Mouse (Mus musculus): ENCODE data around the gene Ppm1j. TPM values are rescaled to one million over a fixed set of nuclear protein-coding genes. Genes with fewer than 3 reads are reported as not detected.
"Not testable (repeated sequence)": the region's sequence is repeated elsewhere in the genome, so short reads cannot be mapped to it uniquely, and the experiment has no call there.

Ppm1j gene
- polyA plus RNA-seq, 1 experiment from 2014 or later = 3.1 TPM

DNA sequence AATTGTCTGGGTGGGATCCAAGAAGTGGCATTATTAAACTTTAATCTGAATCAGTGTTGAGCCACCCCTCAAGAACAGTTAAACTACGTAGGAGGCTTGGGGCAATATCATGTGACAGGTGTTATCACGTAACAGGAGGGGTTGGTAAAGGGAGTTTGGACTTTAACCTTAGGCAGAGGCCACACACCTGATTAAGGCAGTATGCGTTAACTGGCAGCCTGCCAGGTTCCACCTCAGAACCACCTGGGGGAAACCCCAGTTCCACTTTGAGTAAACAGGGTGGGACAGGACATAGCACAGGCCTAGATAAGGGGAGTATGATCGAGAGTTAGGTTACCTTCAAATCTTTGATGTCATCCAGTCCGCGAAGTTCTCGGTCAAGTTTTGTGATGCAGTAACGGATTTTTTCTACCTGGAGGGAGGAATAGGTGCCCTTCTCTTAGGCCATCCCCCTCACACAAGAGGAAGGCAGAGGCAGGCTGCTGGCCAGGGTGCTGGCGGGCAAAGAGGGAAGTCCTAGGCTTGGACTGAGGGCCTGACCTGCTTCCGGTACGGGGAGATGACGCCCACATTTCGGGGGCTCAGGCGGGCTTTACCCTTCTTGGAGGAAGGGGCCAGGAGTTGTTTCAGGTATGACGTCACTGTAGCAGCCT, 15.7 kb downstream of the Ppm1j start:
- Histone ChIP-seq H3K27ac (ENCODE audit: low read length) (no peak overlapping the region), H3K9me3 (ENCODE audit: control insufficient read depth, low read length) (no peaks in the 10 kb centered on the region), H3K9ac (ENCODE audit: low read length) (no peak overlapping the region), H3K27me3 (ENCODE audit: control insufficient read depth, insufficient read depth, low read depth, low read length) (no peaks in the 10 kb centered on the region), H3K4me3 (ENCODE audit: low read length) (no peak overlapping the region), H3K36me3 (ENCODE audit: control insufficient read depth, insufficient read depth, low read length) (peaks cover 39% of the 10 kb centered on the region), H3K4me2 (ENCODE audit: low read depth, low read length) (no peak overlapping the region), H3K4me1 (replicated peaks; ENCODE audit: control insufficient read depth, insufficient read depth, low read length) (peaks cover 42% of the 10 kb centered on the region)
- WGBS = 57% methylated on average over 15 of the region's 15 CpGs
- ATAC-seq (ENCODE audit: low read depth) = no peak

GRCm38 (mm10) chr3:104800681-104801080, 19.8 kb downstream of the Ppm1j start:
- Histone ChIP-seq H3K36me3 (ENCODE audit: control insufficient read depth, insufficient read depth, low read length) (peaks cover 49% of the 10 kb centered on the region), H3K4me2 (ENCODE audit: low read depth, low read length) (no peak overlapping the region), H3K4me1 (replicated peaks; ENCODE audit: control insufficient read depth, insufficient read depth, low read length) (peaks cover 4% of the 10 kb centered on the region), H3K9ac (ENCODE audit: low read length) (no peak overlapping the region), H3K4me3 (ENCODE audit: low read length) (no peak overlapping the region), H3K9me3 (ENCODE audit: control insufficient read depth, low read length) (no peaks in the 10 kb centered on the region), H3K27me3 (ENCODE audit: control insufficient read depth, insufficient read depth, low read depth, low read length) (no peaks in the 10 kb centered on the region), H3K27ac (ENCODE audit: low read length) (no peak overlapping the region)
- ATAC-seq (ENCODE audit: low read depth) = no peak
- 86% methylated on average over 11 of the region's 11 CpGs for WGBS

- H3K4me2 ChIP-seq (ENCODE audit: low read depth, low read length) = no peak overlapping the region
- no peak overlapping the region for H3K4me3 ChIP-seq (ENCODE audit: low read length)
- H3K4me1 ChIP-seq (replicated peaks; ENCODE audit: control insufficient read depth, insufficient read depth, low read length) = no peaks in the 10 kb centered on the region
- no peak overlapping the region for H3K9ac ChIP-seq (ENCODE audit: low read length)
- no peak overlapping the region for H3K27ac ChIP-seq (ENCODE audit: low read length)
- WGBS = 92% methylated on average over 6 of the region's 6 CpGs
- no peaks in the 10 kb centered on the region for H3K27me3 ChIP-seq (ENCODE audit: control insufficient read depth, insufficient read depth, low read depth, low read length)
- H3K9me3 ChIP-seq (ENCODE audit: control insufficient read depth, low read length) = no peaks in the 10 kb centered on the region
- no peak for ATAC-seq (ENCODE audit: low read depth)
- H3K36me3 ChIP-seq (ENCODE audit: control insufficient read depth, insufficient read depth, low read length) = peaks cover 47% of the 10 kb centered on the region
Observed at GRCm38 (mm10) chr3:104801481-104801880, 20.6 kb downstream of the Ppm1j start.

- H3K27ac ChIP-seq (ENCODE audit: low read length) = no peak overlapping the region
- peaks cover 39% of the 10 kb centered on the region for H3K36me3 ChIP-seq (ENCODE audit: control insufficient read depth, insufficient read depth, low read length)
- no peak for ATAC-seq (ENCODE audit: low read depth)
- H3K9ac ChIP-seq (ENCODE audit: low read length) = no peak overlapping the region
- H3K9me3 ChIP-seq (ENCODE audit: control insufficient read depth, low read length) = no peaks in the 10 kb centered on the region
- H3K4me1 ChIP-seq (replicated peaks; ENCODE audit: control insufficient read depth, insufficient read depth, low read length) = no peaks in the 10 kb centered on the region
- no peak overlapping the region for H3K4me3 ChIP-seq (ENCODE audit: low read length)
- no peaks in the 10 kb centered on the region for H3K27me3 ChIP-seq (ENCODE audit: control insufficient read depth, insufficient read depth, low read depth, low read length)
- 93% methylated on average over 10 of the region's 10 CpGs for WGBS
- no peak overlapping the region for H3K4me2 ChIP-seq (ENCODE audit: low read depth, low read length)
Observed at GRCm38 (mm10) chr3:104804312-104804711, 23.5 kb downstream of the Ppm1j start.

DNA sequence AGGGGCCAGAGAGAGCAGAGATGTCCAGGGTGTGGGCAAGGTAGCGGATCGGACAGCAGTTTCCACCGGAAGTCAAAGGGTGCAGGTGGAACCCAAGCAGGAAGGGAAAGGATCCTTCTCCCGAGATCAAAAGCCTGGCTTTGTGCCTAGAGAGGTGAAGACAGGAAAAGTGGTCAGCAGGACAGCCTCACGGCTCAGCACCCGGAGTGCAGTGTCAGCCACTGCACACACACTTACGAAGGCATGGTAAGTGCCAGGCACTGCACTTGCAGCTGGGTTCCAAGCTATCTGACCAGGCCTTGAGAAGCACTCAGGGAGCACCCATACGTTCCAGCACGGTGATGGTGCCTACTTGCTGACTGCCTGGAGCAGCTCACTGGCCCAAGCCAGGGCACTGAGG, 24.7 kb downstream of the Ppm1j start:
- no peaks in the 10 kb centered on the region for H3K9me3 ChIP-seq (ENCODE audit: control insufficient read depth, low read length)
- H3K9ac ChIP-seq (ENCODE audit: low read length) = no peak overlapping the region
- no peak overlapping the region for H3K4me2 ChIP-seq (ENCODE audit: low read depth, low read length)
- no peak overlapping the region for H3K27ac ChIP-seq (ENCODE audit: low read length)
- no peak for ATAC-seq (ENCODE audit: low read depth)
- WGBS = 61% methylated on average over 9 of the region's 9 CpGs
- H3K27me3 ChIP-seq (ENCODE audit: control insufficient read depth, insufficient read depth, low read depth, low read length) = no peaks in the 10 kb centered on the region
- H3K36me3 ChIP-seq (ENCODE audit: control insufficient read depth, insufficient read depth, low read length) = peaks cover 31% of the 10 kb centered on the region
- H3K4me3 ChIP-seq (ENCODE audit: low read length) = no peak overlapping the region
- no peaks in the 10 kb centered on the region for H3K4me1 ChIP-seq (replicated peaks; ENCODE audit: control insufficient read depth, insufficient read depth, low read length)

- peaks cover 8% of the 10 kb centered on the region for H3K4me1 ChIP-seq (replicated peaks; ENCODE audit: control insufficient read depth, insufficient read depth, low read length)
- H3K27me3 ChIP-seq (ENCODE audit: control insufficient read depth, insufficient read depth, low read depth, low read length) = no peaks in the 10 kb centered on the region
- no peaks in the 10 kb centered on the region for H3K36me3 ChIP-seq (ENCODE audit: control insufficient read depth, insufficient read depth, low read length)
- H3K4me3 ChIP-seq (ENCODE audit: low read length) = no peak overlapping the region
- H3K9ac ChIP-seq (ENCODE audit: low read length) = no peak overlapping the region
- no peaks in the 10 kb centered on the region for H3K9me3 ChIP-seq (ENCODE audit: control insufficient read depth, low read length)
- H3K4me2 ChIP-seq (ENCODE audit: low read depth, low read length) = no peak overlapping the region
- WGBS = 35% methylated on average over 3 of the region's 3 CpGs
- no peak overlapping the region for H3K27ac ChIP-seq (ENCODE audit: low read length)
- ATAC-seq (ENCODE audit: low read depth) = no peak; the same call in 1 of the 2 replicates
Observed at GRCm38 (mm10) chr3:104811752-104812151, 30.9 kb downstream of the Ppm1j start.

DNA sequence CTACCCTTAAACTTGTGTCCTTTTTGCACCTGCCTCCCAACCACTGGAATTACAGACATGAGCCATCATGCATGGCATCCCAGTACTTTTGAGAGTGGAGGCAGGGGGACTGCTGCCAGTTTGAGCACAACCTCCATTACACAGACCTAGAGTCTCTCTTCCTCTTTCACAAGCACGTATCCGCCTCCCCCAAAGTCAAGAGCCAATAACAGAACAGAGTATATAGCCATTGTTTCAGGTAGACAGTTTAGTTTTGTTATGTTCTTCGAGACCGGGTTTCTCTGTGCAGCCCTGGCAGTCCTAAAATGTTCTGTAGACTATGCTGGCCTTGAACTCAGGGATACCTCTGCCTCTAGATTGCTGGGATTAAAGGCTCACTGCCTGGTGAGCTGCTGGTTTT, 31.4 kb downstream of the Ppm1j start:
- peaks cover 12% of the 10 kb centered on the region for H3K4me1 ChIP-seq (replicated peaks; ENCODE audit: control insufficient read depth, insufficient read depth, low read length)
- 81% methylated on average over 4 of the region's 4 CpGs for WGBS

DNA sequence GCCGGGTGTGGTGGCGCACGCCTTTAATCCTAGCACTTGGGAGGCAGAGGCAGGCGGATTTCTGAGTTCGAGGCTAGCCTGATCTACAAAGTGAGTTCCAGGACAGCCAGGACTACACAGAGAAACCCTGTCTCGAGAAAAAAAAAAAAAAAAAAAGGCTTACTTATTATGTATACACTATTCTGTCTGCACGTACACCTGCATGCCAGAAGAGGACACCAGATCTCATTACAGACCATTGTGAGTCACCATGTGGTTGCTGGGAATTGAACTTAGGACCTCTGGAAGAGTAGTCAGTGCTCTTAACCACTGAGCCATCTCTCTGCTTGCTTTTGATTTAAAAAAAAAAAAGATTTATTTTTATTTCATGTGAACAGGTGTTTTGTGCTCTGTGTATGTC, 32.4 kb downstream of the Ppm1j start:
- not testable (repeated sequence) for H3K4me3 ChIP-seq (ENCODE audit: low read length); H3K27ac ChIP-seq (ENCODE audit: low read length); H3K27me3 ChIP-seq (ENCODE audit: control insufficient read depth, insufficient read depth, low read depth, low read length); H3K36me3 ChIP-seq (ENCODE audit: control insufficient read depth, insufficient read depth, low read length); H3K4me2 ChIP-seq (ENCODE audit: low read depth, low read length); H3K9me3 ChIP-seq (ENCODE audit: control insufficient read depth, low read length); ATAC-seq (ENCODE audit: low read depth); H3K9ac ChIP-seq (ENCODE audit: low read length)
- H3K4me1 ChIP-seq (replicated peaks; ENCODE audit: control insufficient read depth, insufficient read depth, low read length) = peaks cover 12% of the 10 kb centered on the region
- 92% methylated on average over 7 of the region's 7 CpGs for WGBS

More for the DNA sequence above, 31.4 kb downstream of the Ppm1j start:
- no peak overlapping the region for H3K27ac ChIP-seq (ENCODE audit: low read length)
- no peak for ATAC-seq (ENCODE audit: low read depth)
- H3K4me3 ChIP-seq (ENCODE audit: low read length) = no peak overlapping the region
- H3K9ac ChIP-seq (ENCODE audit: low read length) = no peak overlapping the region
- H3K27me3 ChIP-seq (ENCODE audit: control insufficient read depth, insufficient read depth, low read depth, low read length) = no peaks in the 10 kb centered on the region
- no peaks in the 10 kb centered on the region for H3K36me3 ChIP-seq (ENCODE audit: control insufficient read depth, insufficient read depth, low read length)
- no peaks in the 10 kb centered on the region for H3K9me3 ChIP-seq (ENCODE audit: control insufficient read depth, low read length)
- H3K4me2 ChIP-seq (ENCODE audit: low read depth, low read length) = no peak overlapping the region

- H3K27me3 ChIP-seq (ENCODE audit: control insufficient read depth, insufficient read depth, low read depth, low read length) = no peaks in the 10 kb centered on the region
- no peak overlapping the region for H3K4me2 ChIP-seq (ENCODE audit: low read depth, low read length)
- no peak for ATAC-seq (ENCODE audit: low read depth)
- H3K27ac ChIP-seq (ENCODE audit: low read length) = no peak overlapping the region
- no peak overlapping the region for H3K4me3 ChIP-seq (ENCODE audit: low read length)
- peaks cover 20% of the 10 kb centered on the region for H3K4me1 ChIP-seq (replicated peaks; ENCODE audit: control insufficient read depth, insufficient read depth, low read length)
- no peaks in the 10 kb centered on the region for H3K9me3 ChIP-seq (ENCODE audit: control insufficient read depth, low read length)
- H3K36me3 ChIP-seq (ENCODE audit: control insufficient read depth, insufficient read depth, low read length) = no peaks in the 10 kb centered on the region
- H3K9ac ChIP-seq (ENCODE audit: low read length) = no peak overlapping the region
- WGBS = 100% methylated on average over 1 of the region's 1 CpGs
Observed at GRCm38 (mm10) chr3:104814746-104815145, 33.9 kb downstream of the Ppm1j start.

GRCm38 (mm10) chr3:104815346-104815745, 34.5 kb downstream of the Ppm1j start:
- 76% methylated on average over 2 of the region's 2 CpGs for WGBS
- Histone ChIP-seq H3K36me3 (ENCODE audit: control insufficient read depth, insufficient read depth, low read length) (no peaks in the 10 kb centered on the region), H3K27me3 (ENCODE audit: control insufficient read depth, insufficient read depth, low read depth, low read length) (no peaks in the 10 kb centered on the region), H3K9ac (ENCODE audit: low read length) (no peak overlapping the region), H3K4me2 (ENCODE audit: low read depth, low read length) (no peak overlapping the region), H3K9me3 (ENCODE audit: control insufficient read depth, low read length) (no peaks in the 10 kb centered on the region), H3K27ac (ENCODE audit: low read length) (no peak overlapping the region), H3K4me1 (replicated peaks; ENCODE audit: control insufficient read depth, insufficient read depth, low read length) (peaks cover 20% of the 10 kb centered on the region), H3K4me3 (ENCODE audit: low read length) (no peak overlapping the region)
- no peak for ATAC-seq (ENCODE audit: low read depth)

Measured in lung, embryonic 16.5 days (tissue).